Mouse (Mus musculus) stomach, postnatal 0 days (tissue): Measurements from ENCODE around the gene Ube2d1.

Experiments
- CTCF ChIP-seq: IDR thresholded peaks from 2 replicates; pipeline ENCODE4 v1.5.1; 2016; ENCODE audit warnings: antibody characterized with exemption, low read depth, mild to moderate bottlenecking, moderate library complexity
- EP300 ChIP-seq: optimal IDR thresholded peaks from 2 replicates; pipeline ENCODE3; 2016; ENCODE audit warnings: antibody characterized with exemption

GRCm38 (mm10) chr10:71223101-71223500 is 62.0 kb downstream of the Ube2d1 start:
- TF ChIP-seq CTCF (no peak), EP300 (no peak)
